Mouse (Mus musculus) adrenal gland, postnatal 36 days (tissue): ENCODE results near the gene Slfn8. TPM values are rescaled to one million over a fixed set of nuclear protein-coding genes. Genes with fewer than 3 reads are reported as not detected.
"Not testable (repeated sequence)": the region's sequence is repeated elsewhere in the genome, so short reads cannot be mapped to it uniquely, and the experiment has no call there.

ENCODE experiments used
- DNase-seq, 2 experiments: peaks; one replicate each; pipeline ENCODE4 v3.0.0; 2021; ENCODE audit warnings: mixed read lengths in 1 of 2
- long read RNA-seq, 2 experiments: library from polyadenylated mRNA; stranded (forward); transcript quantifications; one replicate each; pipeline ENCODE4 v2.0.0; 2021; ENCODE audit warnings: borderline sequencing depth in 2 of 2
- total RNA-seq, 2 experiments: library from RNA; stranded (reverse); gene quantifications; 2 replicates each; pipeline ENCODE4 v1.2.3; 2021

Gene Slfn8
- 1 to 10 TPM; 1.5 to 2.5 TPM for total RNA-seq
- long read RNA-seq, experiment 1, partial matches to known transcripts: 0 of 1 reads
- long read RNA-seq, experiment 1, other reads (novel, unspliced or antisense): 0 of 1 reads
- long read RNA-seq, experiment 2, partial matches to known transcripts: 0 of 1 reads
- long read RNA-seq, experiment 2, other reads (novel, unspliced or antisense): 0 of 1 reads

DNA sequence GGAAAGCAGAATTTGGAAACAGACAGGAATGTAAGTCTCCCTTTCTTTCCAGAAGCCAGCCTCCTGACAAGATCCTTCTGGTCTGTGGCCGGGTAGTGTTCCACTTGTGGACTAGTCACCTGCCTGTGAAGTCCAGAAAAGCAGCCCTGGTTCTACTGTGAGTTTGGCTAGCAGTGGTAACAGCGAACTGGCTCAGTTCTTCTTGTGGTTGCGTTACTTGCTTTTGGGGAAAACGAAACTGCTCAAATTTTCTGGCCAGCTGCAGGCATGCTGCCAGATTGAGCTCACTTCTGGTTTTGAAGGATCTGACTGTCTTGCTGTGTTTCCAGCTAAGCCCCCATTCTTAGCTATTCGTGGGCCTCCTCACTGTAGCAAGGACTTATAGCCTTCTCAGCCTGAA, at the start of gene Slfn8:
Slfn8 (minus strand) TSS at position 190 of the 400 bp plus-strand sequence.
- peak; percentile 50 to 70 for DNase-seq

DNA sequence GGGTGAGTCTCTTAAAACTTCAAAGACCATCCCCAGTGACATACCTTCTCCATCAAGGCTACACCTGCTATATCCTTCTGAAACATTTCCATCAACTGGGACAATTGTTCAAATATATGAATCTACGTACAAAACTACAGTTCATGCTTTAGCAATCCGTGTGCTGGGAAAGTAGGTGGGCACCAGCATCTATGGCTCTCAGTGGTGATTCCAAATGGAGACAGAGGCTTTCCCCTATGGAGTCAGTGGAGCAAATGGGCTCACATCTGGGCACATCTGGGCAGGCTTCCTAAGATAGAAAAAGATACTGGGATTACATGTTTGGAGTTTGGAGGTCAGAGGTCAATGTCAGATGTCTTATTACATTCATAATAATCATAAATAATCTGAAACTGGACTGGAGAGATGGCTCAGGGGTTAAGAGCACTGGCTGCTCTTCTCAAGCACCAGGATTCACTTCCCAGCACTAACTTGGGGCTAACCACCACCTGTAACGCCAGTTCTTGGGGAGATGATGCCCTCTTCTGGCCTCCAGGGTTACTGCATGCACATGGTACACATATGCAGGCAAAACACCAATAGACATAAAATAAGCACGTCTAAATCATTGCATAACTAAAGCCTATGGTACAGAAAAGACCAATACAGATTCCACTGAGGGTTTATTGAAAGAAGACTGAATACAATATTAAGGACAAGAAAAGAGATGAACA, 47.5 kb upstream of the Slfn8 start:
- no peak for DNase-seq

DNA sequence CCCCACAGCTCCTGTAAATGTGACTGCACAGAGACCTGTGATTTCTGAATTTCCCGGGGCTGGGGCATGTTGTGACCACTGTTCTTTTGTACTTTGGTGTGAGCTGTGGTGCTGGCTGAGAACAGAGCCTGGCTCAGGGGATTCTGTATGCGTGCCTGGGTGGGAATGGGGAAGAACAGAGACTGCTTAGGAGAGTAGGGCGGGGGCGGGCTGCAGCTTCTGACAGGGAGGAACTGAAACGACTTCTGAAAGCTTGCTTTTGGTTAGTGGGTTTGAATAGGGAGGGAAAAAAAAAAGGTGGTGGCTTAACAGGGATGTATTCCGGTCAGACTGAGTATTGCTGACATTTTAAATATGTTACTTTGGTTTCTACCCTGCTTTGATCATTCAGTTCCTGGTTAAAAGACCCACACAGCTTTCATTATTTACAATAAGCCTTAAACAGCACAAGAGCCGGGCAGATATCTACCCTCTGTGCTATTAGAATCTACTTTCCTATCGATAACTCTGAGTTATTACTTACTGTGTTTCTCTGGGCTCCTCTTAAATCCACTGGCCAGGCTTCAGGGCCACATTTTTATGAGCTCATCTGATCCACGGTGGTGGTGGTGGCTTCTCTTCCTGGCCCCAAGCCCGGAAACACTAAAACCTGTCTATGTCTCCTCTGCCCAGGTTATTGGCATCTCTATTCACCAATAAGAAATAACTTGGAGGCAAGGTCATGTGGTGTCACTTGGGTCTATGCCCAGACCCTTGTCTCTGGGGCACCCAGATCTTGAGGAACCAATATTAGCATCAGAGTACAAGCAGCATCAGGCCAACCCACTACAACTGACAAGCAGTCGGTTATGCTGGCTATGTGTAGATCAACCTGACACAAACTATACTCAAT, 46.3 kb upstream of the Slfn8 start:
- peak; percentile 33 to 38 for DNase-seq

DNA sequence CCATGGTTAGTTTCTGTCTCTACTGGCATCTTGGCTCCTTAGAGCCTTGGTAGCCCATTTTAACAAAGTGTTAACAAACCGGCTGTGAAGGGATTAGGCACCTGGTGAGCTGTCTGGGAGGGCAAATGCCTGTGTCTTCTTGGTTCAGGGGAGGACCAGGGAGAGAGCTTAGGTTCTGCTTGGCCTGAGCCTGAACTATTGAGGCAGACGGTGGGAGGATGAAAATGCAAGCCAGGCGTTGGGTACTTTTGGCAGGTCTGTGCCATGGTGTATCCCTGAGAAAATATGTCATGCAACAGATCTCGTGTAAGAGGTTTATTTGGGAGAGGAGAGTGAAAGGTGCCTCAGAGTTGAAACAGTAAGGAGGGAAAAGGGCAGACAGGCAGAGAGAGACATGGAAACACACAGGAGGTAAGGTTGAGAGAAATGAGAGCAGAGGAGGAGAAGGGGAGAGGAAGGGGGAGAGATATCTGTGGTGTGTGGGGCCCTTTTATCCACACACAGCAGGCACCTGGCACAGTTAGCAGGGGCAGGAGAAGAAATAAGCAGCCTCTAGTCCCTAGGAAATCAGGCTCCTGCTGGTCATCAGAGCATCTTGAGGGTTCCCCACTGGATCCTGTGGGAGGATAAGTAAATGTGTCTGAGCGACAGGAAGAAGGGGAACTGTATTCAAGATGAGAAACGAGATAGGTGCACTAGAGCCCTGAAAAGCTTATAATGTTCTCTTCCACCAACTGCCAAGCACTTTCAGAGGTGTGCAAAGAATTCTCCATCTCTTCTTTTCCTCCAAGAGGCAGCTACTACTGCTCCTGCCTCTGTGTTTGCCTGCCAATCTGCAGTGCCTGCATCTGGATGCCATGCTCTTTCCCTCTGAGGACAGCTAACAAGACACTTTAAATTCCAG, 45.1 kb upstream of the Slfn8 start:
- DNase-seq: no peak

DNA sequence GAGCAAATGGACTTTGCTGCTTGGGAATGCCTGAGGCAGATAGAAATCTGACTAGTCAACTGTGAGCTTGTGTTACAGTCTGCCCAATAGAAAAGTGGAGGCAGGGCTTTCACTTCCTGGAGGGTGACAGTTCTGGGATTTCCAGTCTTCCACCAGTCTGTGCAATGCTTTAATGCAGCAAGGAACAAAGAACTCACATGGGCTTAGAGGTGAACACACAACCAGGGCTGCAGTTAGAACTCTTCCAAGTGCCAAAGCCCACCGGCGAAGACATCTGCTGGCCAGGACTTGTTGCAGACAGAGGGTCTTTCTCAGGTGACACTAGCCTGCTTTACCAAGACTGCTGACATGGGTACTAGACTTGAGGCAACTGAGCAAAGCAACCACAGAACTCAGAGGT, 44.3 kb upstream of the Slfn8 start, which contains the start of gene Slfn2:
Slfn2 (plus strand) TSS at position 167 of the 400 bp plus-strand sequence.
- no peak for DNase-seq

DNA sequence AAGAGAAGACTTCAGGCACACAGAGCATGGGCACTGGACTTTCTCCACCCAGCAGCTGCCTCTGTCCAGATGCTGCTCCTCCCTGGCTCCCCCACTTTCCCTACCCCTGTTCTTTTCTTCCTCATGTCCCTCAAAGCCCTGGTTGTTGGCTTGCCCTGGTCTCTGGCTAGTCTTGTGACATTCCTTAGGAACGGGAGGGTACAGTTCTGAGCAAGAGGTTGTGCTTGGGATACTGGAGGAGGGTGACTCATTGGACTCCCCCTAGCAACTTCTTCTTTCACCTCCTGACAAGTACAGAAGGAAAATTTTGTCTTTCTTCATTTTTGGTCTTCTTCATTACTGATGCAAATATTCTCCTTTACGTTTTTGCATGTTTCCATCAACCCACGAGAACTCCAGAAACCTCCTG, 43.3 kb upstream of the Slfn8 start:
- DNase-seq: no peak

DNA sequence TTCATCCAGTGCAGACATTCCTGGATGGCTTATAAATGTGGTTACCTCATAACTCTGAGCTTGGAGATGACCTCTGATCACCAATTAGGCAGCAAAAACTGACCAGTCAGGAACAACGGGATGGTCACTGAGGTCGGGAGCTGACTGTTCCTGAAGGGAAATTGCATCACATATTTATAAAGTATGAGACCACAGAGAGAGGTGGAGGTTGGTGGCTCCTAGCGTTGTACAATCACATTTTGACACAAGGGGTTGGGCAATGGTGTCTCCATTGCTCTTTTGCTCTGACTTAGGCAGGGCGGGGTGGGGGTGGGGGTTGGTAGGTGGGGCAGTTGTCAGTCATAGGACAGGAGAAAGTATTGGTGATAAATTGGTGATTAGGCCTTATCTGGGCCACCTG, 42.5 kb upstream of the Slfn8 start:
- no peak for DNase-seq

DNA sequence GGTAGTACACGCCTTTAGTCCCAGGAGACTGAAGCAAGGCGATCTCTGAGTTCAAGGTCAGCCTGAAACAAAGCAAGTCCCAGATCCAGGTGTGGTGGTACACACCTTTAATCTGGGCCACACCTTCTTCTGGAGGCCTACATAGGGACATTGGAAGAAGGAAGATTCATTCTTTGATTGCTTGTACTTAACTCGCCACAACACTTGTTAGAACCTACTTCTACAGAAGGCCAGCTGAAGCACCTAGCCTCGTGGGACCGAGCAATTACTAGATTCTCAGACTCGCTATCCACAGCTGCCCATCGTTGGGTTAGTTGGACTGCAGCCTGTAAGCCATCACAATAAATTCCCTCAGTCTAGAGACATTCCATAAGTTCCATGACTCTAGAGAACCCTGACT, 41.2 kb upstream of the Slfn8 start:
- no peak for DNase-seq

DNA sequence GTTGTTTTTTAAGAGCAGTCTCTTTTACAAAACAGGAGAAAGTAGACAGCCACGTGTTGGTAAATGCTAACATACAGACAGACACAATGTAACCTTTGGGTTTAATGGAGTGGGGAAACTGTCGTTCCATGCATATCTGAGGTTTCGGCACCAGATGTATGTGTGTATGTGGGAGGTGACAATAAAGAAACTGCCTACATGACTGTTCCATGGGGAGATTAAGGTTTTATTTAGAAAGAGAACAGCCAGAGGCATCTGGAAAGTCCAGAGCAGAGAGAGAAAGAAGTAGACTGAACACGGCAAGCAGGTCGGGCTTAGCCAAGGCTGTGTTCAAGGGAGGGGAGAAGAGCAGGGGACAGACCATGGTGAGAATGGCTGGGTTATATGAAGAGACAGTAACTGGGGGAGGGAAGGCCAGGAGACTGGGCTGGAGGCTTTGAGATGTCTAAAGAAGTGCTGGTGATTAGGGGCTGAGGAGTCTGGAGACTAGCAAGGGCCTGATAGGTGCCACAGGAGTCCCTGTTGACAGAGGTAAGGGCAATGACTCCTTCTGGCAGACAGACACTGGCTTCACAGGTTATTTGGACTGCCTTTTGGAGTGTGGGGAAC, 39.9 kb upstream of the Slfn8 start:
- DNase-seq: no peak

DNA sequence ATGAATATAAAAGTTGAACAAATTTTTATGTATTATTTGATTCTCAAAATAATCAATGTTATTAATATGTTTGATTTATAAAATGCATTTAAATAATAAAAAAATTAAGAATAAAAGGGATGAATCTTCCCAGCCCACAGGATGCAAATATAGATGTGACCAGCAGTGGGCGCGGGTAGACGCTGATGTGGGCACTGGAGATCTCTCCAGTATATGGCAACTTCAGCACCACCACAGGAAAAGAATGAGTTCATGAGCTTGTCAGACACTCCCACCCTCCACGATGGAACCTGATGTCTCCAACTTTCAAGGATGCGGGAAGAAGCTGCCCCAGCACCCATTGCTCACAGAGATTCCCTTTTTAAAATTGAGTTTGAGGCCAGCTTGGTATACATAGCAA, 37.3 kb upstream of the Slfn8 start:
- DNase-seq: peak; percentile 67 to 79

DNA sequence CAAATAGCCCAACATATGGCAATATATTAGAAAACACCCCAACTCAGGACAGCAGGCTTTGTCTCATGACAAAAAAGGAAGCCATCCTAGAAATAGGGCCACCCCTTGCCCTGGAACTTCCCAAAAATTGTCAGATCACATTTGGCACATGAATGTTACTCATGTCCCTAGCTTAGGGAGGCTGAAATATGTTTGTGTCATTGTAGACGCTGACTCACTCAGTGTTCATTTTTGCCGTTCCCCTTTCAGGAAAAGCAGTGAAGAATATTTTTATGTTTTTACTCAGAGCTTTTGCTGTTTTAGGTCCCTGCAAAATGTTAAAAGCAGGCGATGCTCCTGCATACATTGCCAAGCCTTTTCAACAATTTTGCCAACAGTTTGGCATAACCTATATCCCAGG, 25.0 kb upstream of the Slfn8 start:
- peak in 1 of 2 experiments; percentile 22 for DNase-seq

DNA sequence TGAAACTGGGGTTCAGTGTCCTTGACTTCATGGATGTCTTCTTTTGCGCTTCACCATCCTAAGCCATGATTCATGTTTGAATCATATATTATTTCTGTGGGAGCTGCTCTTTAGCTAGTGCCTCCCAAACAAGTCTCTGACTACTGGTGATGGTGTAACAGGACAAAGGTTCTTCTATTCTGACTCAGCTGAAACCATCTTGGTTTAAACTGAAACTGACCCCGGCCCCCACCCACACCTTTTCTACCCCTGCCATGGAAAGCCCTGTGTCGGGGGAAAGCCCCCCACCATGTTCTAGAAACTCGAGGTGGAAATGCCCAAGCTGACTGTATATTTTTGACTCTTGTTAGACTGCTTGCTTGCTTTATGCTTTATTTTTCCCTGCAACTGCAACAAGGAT, 23.3 kb upstream of the Slfn8 start:
- DNase-seq: no peak

DNA sequence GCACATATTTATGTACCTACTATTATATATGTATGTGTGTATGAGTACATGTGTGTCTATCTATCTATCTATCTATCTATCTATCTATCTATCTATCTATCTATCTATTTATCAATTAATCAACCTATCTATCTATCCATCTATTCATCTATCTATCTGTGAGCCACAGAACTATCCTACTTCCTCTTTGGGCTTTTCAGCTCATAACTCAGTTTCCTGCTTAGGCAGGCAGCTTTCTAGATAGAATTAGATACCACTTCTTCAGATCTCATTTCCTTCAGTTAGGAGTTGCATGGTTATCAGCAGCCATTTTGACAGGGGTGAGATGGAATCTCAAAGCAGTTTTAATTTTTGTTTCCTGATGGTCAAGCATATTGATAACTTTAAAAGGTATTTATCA, 20.4 kb upstream of the Slfn8 start:
- no peak for DNase-seq

DNA sequence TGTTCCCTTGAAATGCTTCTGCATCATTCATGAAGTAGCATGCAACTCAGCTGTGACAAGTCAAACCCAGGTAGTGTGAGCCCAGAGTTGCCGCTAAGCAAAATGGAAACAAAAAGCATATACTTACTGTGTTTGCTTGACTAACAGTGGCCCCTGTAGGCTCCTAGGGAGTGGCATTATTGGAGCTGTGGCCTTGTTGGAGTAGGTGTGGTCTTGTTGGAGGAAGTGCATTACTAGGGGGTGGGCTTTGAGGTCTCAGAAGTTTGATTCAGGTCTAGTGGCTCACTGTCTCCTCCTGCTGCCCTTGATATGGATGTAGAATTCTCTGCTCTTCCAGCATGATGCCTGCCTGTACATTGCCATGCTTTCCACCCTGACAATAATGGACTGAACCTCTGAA, 19.7 kb upstream of the Slfn8 start:
- no peak for DNase-seq

DNA sequence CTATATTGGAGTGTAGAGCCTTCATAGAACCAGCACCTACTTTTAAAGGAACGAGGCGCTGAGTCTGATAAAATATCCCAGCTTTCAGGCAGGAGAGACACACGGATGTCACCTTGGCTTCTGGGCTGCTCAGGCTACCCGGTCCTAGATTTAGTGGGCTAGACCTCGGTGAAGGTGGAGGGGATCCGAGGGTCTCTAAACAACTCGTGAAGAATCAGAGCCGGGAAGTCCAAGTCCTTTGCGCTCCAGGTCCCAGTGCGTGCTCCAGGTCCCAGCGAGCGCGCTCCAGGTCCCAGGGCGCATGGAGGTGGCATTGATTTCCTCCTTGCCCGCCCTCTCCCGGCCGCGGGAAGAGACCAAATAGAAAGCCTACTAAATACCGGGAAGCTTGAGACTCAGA, 19.2 kb upstream of the Slfn8 start:
- peak; percentile 42 to 53 for DNase-seq

DNA sequence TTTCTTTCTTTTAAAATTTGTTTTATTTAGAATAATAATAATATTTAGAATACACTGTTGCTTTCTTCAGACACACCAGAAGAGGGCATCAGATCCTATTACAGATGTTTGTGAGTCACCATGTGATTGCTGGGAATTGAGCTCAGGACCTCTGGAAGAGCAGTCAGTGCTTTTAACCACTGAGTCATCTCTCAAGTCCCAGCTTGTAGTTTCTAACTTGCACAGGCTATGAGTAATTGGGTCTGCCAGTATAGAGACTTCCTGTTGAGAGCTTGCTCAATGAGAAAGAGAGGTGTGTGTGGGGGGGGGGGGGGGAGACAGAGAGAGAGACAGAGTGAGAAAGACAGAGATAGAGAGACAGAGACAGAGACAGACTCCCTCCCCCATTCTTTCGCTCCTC, 18.5 kb upstream of the Slfn8 start:
- no peak for DNase-seq

DNA sequence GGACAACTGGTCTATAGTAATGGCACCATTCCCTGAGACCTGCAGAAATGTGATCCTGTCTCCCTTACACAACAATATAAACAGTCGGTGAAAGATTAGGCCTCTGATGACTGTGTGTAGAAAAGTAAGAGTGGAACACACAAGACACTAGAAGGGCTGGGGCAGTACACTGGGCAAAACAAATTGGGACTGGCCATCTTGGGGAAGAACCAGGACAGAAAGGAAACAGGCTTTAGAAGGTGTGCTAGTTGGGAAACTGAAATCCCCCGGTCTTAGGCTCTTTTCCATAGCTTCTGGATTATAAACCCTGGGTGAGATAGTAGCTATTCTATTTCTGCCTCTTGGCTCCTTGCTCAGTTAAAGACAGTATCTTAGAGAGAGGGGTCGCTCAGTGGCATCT, 18.1 kb upstream of the Slfn8 start:
- not testable (repeated sequence) for DNase-seq

DNA sequence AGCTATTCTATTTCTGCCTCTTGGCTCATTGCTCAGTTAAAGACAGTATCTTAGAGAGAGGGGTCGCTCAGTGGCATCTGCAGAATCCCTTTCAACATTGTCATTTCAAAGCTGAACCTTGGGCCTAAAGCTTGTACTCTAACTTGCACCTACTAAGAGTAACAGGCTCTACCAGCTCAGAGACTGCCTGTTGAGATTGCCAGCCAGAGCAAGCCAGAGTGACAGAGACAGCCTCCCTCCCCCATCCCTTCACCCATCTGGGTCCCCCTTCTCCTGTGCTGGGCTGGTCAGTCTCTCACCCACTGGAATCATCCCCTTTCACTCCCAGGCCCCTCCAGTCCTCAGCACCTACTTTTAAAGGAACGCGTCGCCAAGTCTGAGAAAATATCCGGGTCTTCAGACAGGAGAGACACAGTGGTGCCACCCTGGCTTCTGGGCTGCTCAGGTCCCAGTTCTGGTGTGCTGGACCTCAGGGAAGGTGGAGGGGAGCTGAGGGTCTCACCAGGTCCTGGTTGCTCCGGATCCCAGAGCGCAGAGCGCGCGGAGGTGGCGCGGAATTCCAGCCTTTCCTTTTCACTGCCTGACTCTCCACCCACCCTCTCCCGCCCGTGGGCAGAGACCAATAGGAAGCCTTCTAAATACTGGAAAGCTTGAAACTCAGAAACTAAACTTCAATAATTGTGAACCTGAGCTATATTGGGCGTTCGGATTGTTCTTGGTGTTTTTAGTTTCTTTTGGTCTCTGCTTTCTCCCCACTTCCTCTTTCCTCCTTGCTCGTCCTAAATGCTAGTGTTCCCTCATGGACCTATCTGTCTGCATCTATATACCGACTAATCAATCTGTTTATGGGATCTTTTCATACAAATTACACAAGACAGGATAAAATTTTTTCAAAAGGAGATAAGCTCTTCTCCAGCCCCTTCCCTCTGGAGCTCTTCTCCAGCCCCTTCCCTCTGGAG, 770 bp downstream of the Slfn8 start:
- peak in 1 of 2 experiments; percentile 5 for DNase-seq

DNA sequence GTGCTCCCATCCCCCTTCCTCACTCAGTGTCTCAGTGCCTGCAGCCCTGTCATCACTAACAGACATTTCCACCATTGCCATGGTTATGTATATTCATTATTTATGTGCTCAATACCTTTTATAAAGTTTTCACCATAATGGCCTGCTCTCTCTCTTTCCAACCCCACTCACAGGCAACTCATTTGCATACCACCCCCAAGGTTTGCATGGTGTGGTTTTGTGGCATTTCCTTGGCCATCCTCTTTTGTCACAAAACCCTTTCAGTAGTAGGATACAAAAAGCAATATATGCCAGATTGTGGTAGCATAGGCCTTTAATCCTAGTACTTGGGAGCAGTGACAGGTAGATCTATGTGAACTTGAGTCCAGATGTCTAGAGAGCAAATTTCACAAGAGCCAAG, 4.5 kb downstream of the Slfn8 start:
- DNase-seq: no peak

DNA sequence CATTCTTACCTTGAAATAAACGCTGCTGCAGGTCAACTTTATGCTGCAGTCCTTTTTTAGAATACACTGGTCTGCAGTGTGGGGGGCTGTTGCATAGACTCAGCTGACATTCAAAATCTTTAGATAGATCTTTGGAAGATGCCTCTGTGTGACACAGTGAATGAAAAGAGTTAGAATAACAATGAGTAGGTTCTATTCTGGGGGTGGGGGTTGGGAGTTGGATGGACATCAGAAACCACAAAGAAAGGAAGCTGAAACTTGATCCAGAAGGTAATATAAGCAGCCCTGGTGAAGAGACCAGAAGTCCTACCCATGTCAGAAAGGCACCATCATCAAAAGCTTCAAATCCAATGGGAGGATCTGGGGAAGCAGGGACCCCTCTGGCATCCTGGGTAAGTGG, 7.3 kb downstream of the Slfn8 start:
- no peak for DNase-seq
